Mouse (Mus musculus) lung, adult 2 months (tissue): ENCODE results near the gene Tmem269.

Source experiments
- CTCF ChIP-seq: fragments of 200-500 bp; IDR thresholded peaks from 2 replicates; pipeline ENCODE4 v1.5.1; 2011; ENCODE audit warnings: mild to moderate bottlenecking, low read length, control low read depth; ENCODE audit not compliant: insufficient read depth
- POLR2A ChIP-seq: fragments of 200-500 bp; IDR thresholded peaks from 2 replicates; pipeline ENCODE4 v1.6.1; 2011; ENCODE audit warnings: low read depth, mild to moderate bottlenecking, control low read depth, low read length, borderline replicate concordance; ENCODE audit errors: extremely low read depth

GRCm38 (mm10) chr4:119177702-119178101 lies 40.3 kb downstream of the Tmem269 start:
- TF ChIP-seq CTCF = no peak
- TF ChIP-seq POLR2A = no peak
